Mouse (Mus musculus): ENCODE data around the gene Agap1. TPM values are rescaled to one million over a fixed set of nuclear protein-coding genes. Genes with fewer than 3 reads are reported as not detected.

The Agap1 gene
- polyA plus RNA-seq, 1 experiment from 2014 or later: 8.7 TPM

DNA sequence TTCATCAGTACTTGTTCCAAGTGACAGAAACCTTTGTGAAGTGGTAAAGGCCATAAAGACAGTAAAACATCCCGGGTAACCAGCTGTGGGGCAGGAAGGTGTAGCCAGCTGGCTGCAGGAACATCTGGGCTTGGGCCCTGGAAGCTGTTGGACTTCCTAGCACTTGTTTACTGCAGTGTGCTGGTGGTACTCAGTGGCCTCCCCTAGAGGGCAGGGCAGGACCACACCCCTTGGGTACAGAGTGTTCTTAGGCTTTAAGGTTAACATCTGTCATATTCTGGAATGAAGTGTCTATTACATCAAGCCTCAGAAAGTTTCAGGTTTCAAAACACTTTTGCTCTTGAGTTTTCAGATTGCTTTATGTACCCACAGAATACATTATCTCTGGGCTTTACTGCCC, 376.5 kb downstream of the Agap1 start:
- no peak overlapping the region for H3K9ac ChIP-seq (replicated peaks; ENCODE audit: low read depth)
- H3K4me3 ChIP-seq (ENCODE audit: low read depth, low read length): no peak overlapping the region
- DNase-seq (ENCODE audit: low spot score) (peak; percentile 6), ATAC-seq (peak; percentile 50)
- no peaks in the 10 kb centered on the region for H3K36me3 ChIP-seq (ENCODE audit: insufficient read depth, low read length)
- peak; percentile 67 for TF ChIP-seq EP300 (IDR thresholded peaks at IDR 0.05)
- peak; percentile 51 for TF ChIP-seq CTCF (IDR thresholded peaks at IDR 0.05)
- 71% methylated on average over 1 of the region's 1 CpGs for WGBS
- no peaks in the 10 kb centered on the region for H3K9me3 ChIP-seq (ENCODE audit: low read length)
- H3K27ac ChIP-seq (ENCODE audit: low read length): no peak overlapping the region
- no peaks in the 10 kb centered on the region for H3K4me1 ChIP-seq (ENCODE audit: insufficient read depth, low read depth, low read length)
- H3K4me2 ChIP-seq (replicated peaks; ENCODE audit: low read depth, low read length): no peak overlapping the region
- H3K27me3 ChIP-seq (replicated peaks; ENCODE audit: insufficient read depth, low read length): no peaks in the 10 kb centered on the region

DNA sequence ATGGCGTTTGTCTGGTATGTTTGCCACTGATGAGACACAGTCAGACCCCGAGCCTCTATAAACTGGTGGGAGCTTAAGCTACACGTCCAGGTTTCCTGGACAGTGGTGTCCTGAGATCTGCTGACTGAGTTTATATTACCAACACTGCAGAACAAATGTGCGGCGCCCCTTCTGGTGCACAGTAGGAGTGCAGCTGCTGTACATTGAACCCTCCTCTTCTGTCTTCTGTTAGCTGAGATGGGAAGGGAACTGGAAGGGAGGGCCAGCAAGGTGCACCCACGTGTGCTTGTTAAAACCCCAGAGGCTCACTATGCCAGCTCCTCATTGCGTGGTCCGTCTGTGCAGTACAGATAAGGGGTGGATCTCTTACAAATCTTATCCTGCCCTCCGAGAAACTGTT, 389.5 kb downstream of the Agap1 start:
- ATAC-seq (no peak), DNase-seq (ENCODE audit: low spot score) (no peak)
- Histone ChIP-seq H3K9ac (replicated peaks; ENCODE audit: low read depth) (no peak overlapping the region), H3K27me3 (replicated peaks; ENCODE audit: insufficient read depth, low read length) (no peaks in the 10 kb centered on the region), H3K4me2 (replicated peaks; ENCODE audit: low read depth, low read length) (no peak overlapping the region), H3K4me3 (ENCODE audit: low read depth, low read length) (no peak overlapping the region), H3K36me3 (ENCODE audit: insufficient read depth, low read length) (peaks cover 3% of the 10 kb centered on the region; the same call in 1 of the 2 replicates), H3K27ac (ENCODE audit: low read length) (no peak overlapping the region), H3K9me3 (ENCODE audit: low read length) (no peaks in the 10 kb centered on the region), H3K4me1 (ENCODE audit: insufficient read depth, low read depth, low read length) (no peaks in the 10 kb centered on the region)
- 73% methylated on average over 9 of the region's 9 CpGs for WGBS
- TF ChIP-seq EP300 (IDR thresholded peaks at IDR 0.05): no peak
- TF ChIP-seq CTCF (IDR thresholded peaks at IDR 0.05): peak; percentile 49

DNA sequence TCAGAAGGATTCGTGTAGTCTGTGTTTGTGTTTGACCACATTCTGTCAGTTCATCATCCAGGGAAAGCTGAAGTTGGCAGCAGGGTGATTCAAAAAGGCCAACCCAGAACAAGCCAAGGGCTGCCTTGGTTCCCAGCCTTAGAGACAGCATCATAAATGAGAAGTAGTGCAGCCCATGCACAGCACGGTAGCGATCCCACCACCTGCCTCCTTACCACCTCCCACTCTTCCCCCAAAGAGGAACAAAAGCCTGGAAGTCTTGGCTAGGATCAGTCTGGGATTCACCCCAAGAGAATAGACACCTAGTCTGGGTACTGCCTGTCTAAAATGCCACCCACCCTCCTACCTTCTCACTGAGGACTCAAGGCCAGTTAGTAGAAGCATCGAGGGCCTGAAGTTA, 390.9 kb downstream of the Agap1 start:
- 77% methylated on average over 4 of the region's 4 CpGs for WGBS
- ATAC-seq: no peak
- Histone ChIP-seq H3K4me3 (ENCODE audit: low read depth, low read length) (no peak overlapping the region), H3K27ac (ENCODE audit: low read length) (no peak overlapping the region), H3K36me3 (ENCODE audit: insufficient read depth, low read length) (peaks cover 3% of the 10 kb centered on the region; the same call in 1 of the 2 replicates), H3K4me2 (replicated peaks; ENCODE audit: low read depth, low read length) (no peak overlapping the region), H3K9ac (replicated peaks; ENCODE audit: low read depth) (no peak overlapping the region), H3K4me1 (ENCODE audit: insufficient read depth, low read depth, low read length) (no peaks in the 10 kb centered on the region), H3K9me3 (ENCODE audit: low read length) (no peaks in the 10 kb centered on the region), H3K27me3 (replicated peaks; ENCODE audit: insufficient read depth, low read length) (no peaks in the 10 kb centered on the region)
- no peak for DNase-seq (ENCODE audit: low spot score)
- TF ChIP-seq CTCF (IDR thresholded peaks at IDR 0.05) (no peak), EP300 (IDR thresholded peaks at IDR 0.05) (no peak)

DNA sequence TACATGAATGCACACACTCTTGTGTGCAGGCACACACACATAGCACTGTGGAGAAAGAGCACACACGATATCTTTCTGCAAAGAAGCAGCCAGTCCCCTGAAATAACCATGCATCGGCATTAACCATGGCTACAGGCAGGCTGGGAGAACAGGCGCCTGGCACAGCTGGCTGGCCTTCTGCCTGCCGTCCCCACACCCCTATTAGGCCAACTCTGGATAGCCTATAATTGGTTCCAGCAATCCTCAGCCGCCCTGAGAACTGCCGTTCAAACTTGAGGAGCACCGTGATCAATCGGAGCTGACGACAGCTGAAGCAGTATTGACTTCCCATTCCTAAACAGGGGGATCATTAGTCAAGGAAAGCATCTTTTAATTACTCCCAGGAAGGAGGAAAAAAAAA, 391.5 kb downstream of the Agap1 start:
- DNase-seq (ENCODE audit: low spot score) (no peak), ATAC-seq (no peak)
- Histone ChIP-seq H3K9me3 (ENCODE audit: low read length) (no peaks in the 10 kb centered on the region), H3K27me3 (replicated peaks; ENCODE audit: insufficient read depth, low read length) (no peaks in the 10 kb centered on the region), H3K4me3 (ENCODE audit: low read depth, low read length) (no peak overlapping the region), H3K4me2 (replicated peaks; ENCODE audit: low read depth, low read length) (no peak overlapping the region), H3K27ac (ENCODE audit: low read length) (no peak overlapping the region), H3K4me1 (ENCODE audit: insufficient read depth, low read depth, low read length) (no peaks in the 10 kb centered on the region), H3K36me3 (ENCODE audit: insufficient read depth, low read length) (peaks cover 3% of the 10 kb centered on the region; the same call in 1 of the 2 replicates), H3K9ac (replicated peaks; ENCODE audit: low read depth) (no peak overlapping the region)
- WGBS: 74% methylated on average over 9 of the region's 9 CpGs
- TF ChIP-seq EP300 (IDR thresholded peaks at IDR 0.05) (no peak), CTCF (IDR thresholded peaks at IDR 0.05) (no peak)

DNA sequence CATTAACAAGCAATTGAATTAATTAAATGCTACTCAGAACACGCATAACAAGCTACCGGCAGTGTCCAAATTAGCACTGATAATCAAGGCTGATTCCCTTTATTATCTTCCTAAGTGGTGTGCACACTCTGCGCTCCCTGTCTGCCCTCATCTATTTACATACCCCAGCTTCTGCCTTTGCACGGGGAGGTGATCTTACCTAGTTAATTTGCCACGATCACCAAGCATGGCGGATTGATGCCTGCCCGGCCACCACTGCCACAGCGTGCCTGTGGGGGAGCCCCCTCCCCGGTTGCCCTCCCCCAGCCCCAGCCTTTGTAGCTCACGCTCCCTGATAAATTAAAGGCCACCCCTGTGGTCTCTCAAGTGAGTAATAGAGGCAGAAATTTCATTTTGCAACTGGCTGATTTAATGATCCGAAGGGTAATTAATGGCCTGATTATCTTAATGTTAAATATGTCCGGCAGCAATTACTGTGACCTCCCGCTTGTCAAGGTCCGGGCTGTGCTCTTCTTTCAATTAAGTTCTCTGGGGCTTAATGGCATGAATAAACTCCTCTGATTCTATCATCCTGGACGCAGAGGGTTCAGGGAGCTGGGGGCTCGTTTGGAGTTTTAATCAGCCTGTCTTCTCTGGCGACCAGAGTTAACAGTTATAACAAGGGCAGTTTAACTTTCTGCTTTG, 393.9 kb downstream of the Agap1 start:
- 73% methylated on average over 17 of the region's 17 CpGs for WGBS
- Histone ChIP-seq H3K36me3 (ENCODE audit: insufficient read depth, low read length) (no peaks in the 10 kb centered on the region), H3K27ac (ENCODE audit: low read length) (no peak overlapping the region), H3K4me1 (ENCODE audit: insufficient read depth, low read depth, low read length) (no peaks in the 10 kb centered on the region), H3K4me2 (replicated peaks; ENCODE audit: low read depth, low read length) (no peak overlapping the region), H3K9me3 (ENCODE audit: low read length) (no peaks in the 10 kb centered on the region), H3K9ac (replicated peaks; ENCODE audit: low read depth) (no peak overlapping the region), H3K27me3 (replicated peaks; ENCODE audit: insufficient read depth, low read length) (no peaks in the 10 kb centered on the region), H3K4me3 (ENCODE audit: low read depth, low read length) (no peak overlapping the region)
- DNase-seq (ENCODE audit: low spot score): no peak
- TF ChIP-seq CTCF (IDR thresholded peaks at IDR 0.05) (no peak), EP300 (IDR thresholded peaks at IDR 0.05) (no peak)
- ATAC-seq: no peak

DNA sequence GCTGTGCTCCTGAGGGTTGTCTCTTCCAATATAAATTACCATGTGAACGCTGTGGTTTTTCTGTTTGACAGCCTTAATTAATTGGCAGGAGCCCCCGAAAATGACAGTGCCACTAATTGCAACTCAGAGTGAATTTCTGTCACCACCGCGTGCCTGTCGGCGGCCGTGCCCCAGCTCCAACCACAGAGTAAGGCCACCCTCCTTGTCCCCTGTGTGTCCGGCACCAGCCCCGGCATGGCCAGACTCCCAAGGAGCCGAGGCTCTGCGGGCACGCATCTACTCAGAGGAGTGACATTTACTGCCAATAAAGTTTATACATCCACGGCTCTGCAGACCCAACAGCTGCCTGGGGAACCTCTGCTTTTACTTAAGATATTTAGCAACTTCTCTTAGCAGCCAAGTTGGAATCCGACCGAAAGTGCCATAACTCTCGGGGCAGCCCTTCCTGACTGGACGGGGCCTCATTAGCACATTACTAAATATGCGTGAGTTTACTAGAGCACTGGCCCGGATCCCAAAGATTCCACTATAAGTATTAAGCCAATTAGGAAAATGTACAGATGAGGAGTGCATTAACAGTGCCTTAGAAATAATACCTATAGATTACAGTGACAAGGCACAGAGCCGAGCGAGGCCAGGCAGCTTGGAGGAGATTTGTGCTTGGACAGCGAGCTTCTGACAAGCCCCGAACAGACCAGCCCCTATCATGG, 394.7 kb downstream of the Agap1 start:
- H3K4me3 ChIP-seq (ENCODE audit: low read depth, low read length): no peak overlapping the region
- no peaks in the 10 kb centered on the region for H3K9me3 ChIP-seq (ENCODE audit: low read length)
- WGBS: 66% methylated on average over 23 of the region's 23 CpGs
- ATAC-seq: peak; percentile 33; the same call in 1 of the 2 replicates
- no peaks in the 10 kb centered on the region for H3K36me3 ChIP-seq (ENCODE audit: insufficient read depth, low read length)
- H3K27ac ChIP-seq (ENCODE audit: low read length): no peak overlapping the region
- no peak for TF ChIP-seq EP300 (IDR thresholded peaks at IDR 0.05)
- TF ChIP-seq CTCF (IDR thresholded peaks at IDR 0.05): no peak
- peak; percentile 51 for DNase-seq (ENCODE audit: low spot score)
- no peaks in the 10 kb centered on the region for H3K27me3 ChIP-seq (replicated peaks; ENCODE audit: insufficient read depth, low read length)
- H3K4me1 ChIP-seq (ENCODE audit: insufficient read depth, low read depth, low read length): no peaks in the 10 kb centered on the region
- H3K4me2 ChIP-seq (replicated peaks; ENCODE audit: low read depth, low read length): peak overlapping the region; percentile 28; the same call in 1 of the 2 replicates
- no peak overlapping the region for H3K9ac ChIP-seq (replicated peaks; ENCODE audit: low read depth)
